Mouse (Mus musculus): ENCODE measurements around the gene Lpp.

The Lpp gene

GRCm38 (mm10) chr16:24399524-24399923 lies 6.2 kb downstream of the Lpp start:
- DNase-seq (ENCODE audit: low spot score in 2 of 2), result no peak

GRCm38 (mm10) chr16:24400776-24401175 lies 7.5 kb downstream of the Lpp start:
- DNase-seq (ENCODE audit: low spot score in 2 of 2), result no peak

- no peak for DNase-seq (ENCODE audit: low spot score in 2 of 2)
These were observed 9.5 kb downstream of the Lpp start for GRCm38 (mm10) chr16:24402801-24403200.

GRCm38 (mm10) chr16:24403733-24404380 lies 10.6 kb downstream of the Lpp start:
- DNase-seq (ENCODE audit: low spot score in 2 of 2), result no peak

GRCm38 (mm10) chr16:24406521-24406920 lies 13.2 kb downstream of the Lpp start:
- DNase-seq (ENCODE audit: low spot score in 2 of 2), result no peak

- DNase-seq (ENCODE audit: low spot score in 2 of 2), result no peak
These were observed 18.0 kb downstream of the Lpp start for GRCm38 (mm10) chr16:24411281-24411680.

GRCm38 (mm10) chr16:24412193-24412592 lies 18.9 kb downstream of the Lpp start:
- no peak for DNase-seq (ENCODE audit: low spot score in 2 of 2)

GRCm38 (mm10) chr16:24413059-24413458 lies 19.8 kb downstream of the Lpp start:
- DNase-seq (ENCODE audit: low spot score in 2 of 2), result no peak

- no peak for DNase-seq (ENCODE audit: low spot score in 2 of 2)
These were observed 24.7 kb downstream of the Lpp start for GRCm38 (mm10) chr16:24418022-24418421.

GRCm38 (mm10) chr16:24420603-24421120 lies 27.4 kb downstream of the Lpp start:
- DNase-seq (ENCODE audit: low spot score in 2 of 2), result no peak

- DNase-seq (ENCODE audit: low spot score in 2 of 2), result no peak
These were observed 28.5 kb downstream of the Lpp start for GRCm38 (mm10) chr16:24421687-24422418.

- DNase-seq (ENCODE audit: low spot score in 2 of 2), result no peak
These were observed 29.9 kb downstream of the Lpp start for GRCm38 (mm10) chr16:24423196-24423595.

- DNase-seq (ENCODE audit: low spot score in 2 of 2), result no peak
These were observed 30.4 kb downstream of the Lpp start for GRCm38 (mm10) chr16:24423751-24424150.

- no peak for DNase-seq (ENCODE audit: low spot score in 2 of 2)
These were observed 31.2 kb downstream of the Lpp start for GRCm38 (mm10) chr16:24424356-24424977.

GRCm38 (mm10) chr16:24425816-24426215 lies 32.5 kb downstream of the Lpp start:
- no peak for DNase-seq (ENCODE audit: low spot score in 2 of 2)

- DNase-seq (ENCODE audit: low spot score in 2 of 2), result no peak
These were observed 34.3 kb downstream of the Lpp start for GRCm38 (mm10) chr16:24427606-24428005.

GRCm38 (mm10) chr16:24428055-24428454 lies 34.7 kb downstream of the Lpp start:
- DNase-seq (ENCODE audit: low spot score in 2 of 2), result no peak

- DNase-seq (ENCODE audit: low spot score in 2 of 2), result no peak
These were observed 35.4 kb downstream of the Lpp start for GRCm38 (mm10) chr16:24428742-24429141.

- DNase-seq (ENCODE audit: low spot score in 2 of 2), result no peak
These were observed 36.4 kb downstream of the Lpp start for GRCm38 (mm10) chr16:24429691-24430090.

- DNase-seq (ENCODE audit: low spot score in 2 of 2), result no peak
These were observed 38.5 kb downstream of the Lpp start for GRCm38 (mm10) chr16:24431808-24432207.

- no peak for DNase-seq (ENCODE audit: low spot score in 2 of 2)
These were observed 40.3 kb downstream of the Lpp start for GRCm38 (mm10) chr16:24433563-24433962.

GRCm38 (mm10) chr16:24434026-24434425 lies 40.7 kb downstream of the Lpp start:
- no peak for DNase-seq (ENCODE audit: low spot score in 2 of 2)

All from urinary bladder, postnatal 4 days (tissue).